Mouse (Mus musculus): ENCODE data around the gene Nlgn3. TPM values are rescaled to one million over a fixed set of nuclear protein-coding genes. Genes with fewer than 3 reads are reported as not detected.

Gene Nlgn3
- polyA plus RNA-seq (2012; rRNA removed; ENCODE audit: low replicate concordance), result 0.04 and 0.15 TPM in 2 replicates

GRCm38 (mm10) chrX:101299055-101299454, at the start of gene Nlgn3:
Gene Nlgn3, plus strand, starts transcription at chrX:101299168.

GRCm38 (mm10) chrX:101253952-101254729, 44.8 kb upstream of the Nlgn3 start, which contains the start of gene Foxo4:
Gene Foxo4, plus strand, starts transcription at chrX:101254528.

GRCm38 (mm10) chrX:101263892-101264291, 35.1 kb upstream of the Nlgn3 start, which contains the start of gene Gm614:
Gene Gm614, minus strand, starts transcription at chrX:101263992.

GRCm38 (mm10) chrX:101268025-101268754, 30.8 kb upstream of the Nlgn3 start, which contains the start of gene Il2rg:
Gene Il2rg, minus strand, starts transcription at chrX:101268255.

GRCm38 (mm10) chrX:101268755-101269124, 30.2 kb upstream of the Nlgn3 start, which contains the start of gene Gm20489:
Gene Gm20489, minus strand, starts transcription at chrX:101269023.

GRCm38 (mm10) chrX:101273875-101274738, 24.9 kb upstream of the Nlgn3 start, which contains the start of gene Med12:
Gene Med12, plus strand, starts transcription at chrX:101274030.

Other genes starting within 250 kb of the Nlgn3 start
- gene Tex11, start 239.5 kb upstream of the Nlgn3 start, polyA plus RNA-seq (2012; rRNA removed; ENCODE audit: low replicate concordance), result not detected in 2 replicates
- 0.41 and 2.6 TPM in 2 replicates for gene Slc7a3, start 213.1 kb upstream of the Nlgn3 start, polyA plus RNA-seq (2012; rRNA removed; ENCODE audit: low replicate concordance)
- gene Snx12, start 76.6 kb upstream of the Nlgn3 start, polyA plus RNA-seq (2012; rRNA removed; ENCODE audit: low replicate concordance), result 7.3 and 13.9 TPM in 2 replicates
- 27.4 and 30.8 TPM in 2 replicates for gene Foxo4, start 44.6 kb upstream of the Nlgn3 start, polyA plus RNA-seq (2012; rRNA removed; ENCODE audit: low replicate concordance)
- not detected in 2 replicates for gene Gm614, start 35.2 kb upstream of the Nlgn3 start, polyA plus RNA-seq (2012; rRNA removed; ENCODE audit: low replicate concordance)
- 5.3 and 11.3 TPM in 2 replicates for gene Il2rg, start 30.9 kb upstream of the Nlgn3 start, polyA plus RNA-seq (2012; rRNA removed; ENCODE audit: low replicate concordance)
- not detected in 2 replicates for gene Gm20489, start 30.1 kb upstream of the Nlgn3 start, polyA plus RNA-seq (2012; rRNA removed; ENCODE audit: low replicate concordance)
- 92.3 and 204 TPM in 2 replicates for gene Med12, start 25.1 kb upstream of the Nlgn3 start, polyA plus RNA-seq (2012; rRNA removed; ENCODE audit: low replicate concordance)
- gene Gjb1, start 77.2 kb downstream of the Nlgn3 start, polyA plus RNA-seq (2012; rRNA removed; ENCODE audit: low replicate concordance), result 92.5 and 157 TPM in 2 replicates
- gene Zmym3, start 121.7 kb downstream of the Nlgn3 start, polyA plus RNA-seq (2012; rRNA removed; ENCODE audit: low replicate concordance), result 7.0 and 11.7 TPM in 2 replicates
- gene Nono, start 130.2 kb downstream of the Nlgn3 start, polyA plus RNA-seq (2012; rRNA removed; ENCODE audit: low replicate concordance), result 27.6 and 40.4 TPM in 2 replicates
- gene Itgb1bp2, start 149.9 kb downstream of the Nlgn3 start, polyA plus RNA-seq (2012; rRNA removed; ENCODE audit: low replicate concordance), result 0.13 and 0.36 TPM in 2 replicates
- gene Taf1, start 233.6 kb downstream of the Nlgn3 start, polyA plus RNA-seq (2012; rRNA removed; ENCODE audit: low replicate concordance), result 0.46 and 0.64 TPM in 2 replicates

Measured in duodenum, adult 2 months (tissue).